Mouse (Mus musculus) spleen, embryonic (tissue): ENCODE results near the gene H2afy2.

Experiments
- CTCF ChIA-PET: fragments of 350-600 bp; sonication (Branson Sonifier 250); formaldehyde crosslinking; loops from one replicate; lab custom pipeline; 2022; lab: Charles Lee

The H2afy2 gene

GRCm38 (mm10) chr10:61729181-61729580, 54.8 kb downstream of the H2afy2 start:
- CTCF ChIA-PET, result no interaction called here

DNA sequence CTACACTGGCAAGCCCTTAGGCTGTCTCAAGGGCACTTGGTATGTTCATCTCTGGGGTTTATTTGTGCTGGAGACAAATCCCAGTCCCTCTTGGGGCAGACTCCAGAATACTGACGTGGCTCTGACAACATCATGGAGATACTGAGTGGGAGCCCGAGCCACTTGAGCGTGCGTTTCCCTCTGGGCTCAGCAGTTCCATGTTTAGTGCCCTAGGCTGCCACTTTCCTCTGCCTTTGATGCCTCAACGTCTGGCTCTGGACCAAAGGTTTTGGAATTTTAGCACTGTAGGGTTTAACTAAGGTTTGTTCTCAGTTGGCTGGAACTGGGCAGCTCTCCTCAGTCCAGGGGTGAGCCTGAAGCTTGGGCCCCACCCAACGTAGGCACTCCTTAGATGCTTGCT, 60.7 kb downstream of the H2afy2 start:
- CTCF ChIA-PET, result no interaction called here

DNA sequence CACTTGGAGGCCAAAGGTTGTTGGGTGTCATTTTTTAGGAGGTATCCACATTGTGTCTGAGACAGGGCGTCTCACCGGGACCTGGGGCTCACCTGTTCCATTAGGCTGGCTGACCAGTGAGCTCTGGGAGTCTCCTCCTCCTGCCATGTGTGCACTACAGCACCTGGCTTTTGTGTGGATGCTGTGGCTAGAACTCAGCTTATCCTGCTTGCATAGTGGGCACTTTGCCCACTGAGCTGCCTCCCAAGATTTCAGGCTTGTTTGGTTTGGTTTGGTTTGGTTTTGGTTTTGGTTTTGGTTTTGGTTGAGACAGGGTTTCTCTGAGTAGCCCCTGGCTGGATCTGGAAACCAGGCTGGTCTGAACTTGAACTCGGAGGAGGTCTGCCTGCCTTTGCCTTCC, 61.7 kb downstream of the H2afy2 start:
- CTCF ChIA-PET, result no interaction called here

- CTCF ChIA-PET, result no interaction called here
Measured at GRCm38 (mm10) chr10:61720331-61720730, 63.6 kb downstream of the H2afy2 start.

GRCm38 (mm10) chr10:61717406-61718296, 66.3 kb downstream of the H2afy2 start:
- CTCF ChIA-PET, result no interaction called here

GRCm38 (mm10) chr10:61715996-61716864, 67.7 kb downstream of the H2afy2 start:
- CTCF ChIA-PET, result no interaction called here

DNA sequence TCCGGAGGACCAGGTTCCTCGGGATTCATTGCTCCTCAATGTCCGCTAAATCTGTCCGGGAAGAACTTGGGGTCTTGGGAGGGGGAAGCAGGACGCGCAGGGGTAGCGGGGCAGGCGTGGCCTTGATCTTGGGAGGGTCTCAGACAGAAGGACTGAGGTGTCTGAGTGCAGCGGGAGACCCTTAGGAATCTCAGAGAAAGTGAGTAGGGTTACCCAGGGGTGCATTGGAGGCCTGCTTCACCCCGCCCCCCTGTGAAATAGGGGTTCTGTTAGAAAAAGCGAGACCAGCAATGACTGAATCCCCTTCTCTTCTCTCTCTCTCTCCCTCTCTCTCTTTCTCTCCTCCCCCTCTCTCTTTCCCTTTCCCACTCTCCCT, 68.5 kb downstream of the H2afy2 start:
- CTCF ChIA-PET, result no interaction called here

GRCm38 (mm10) chr10:61714771-61715461, 69.0 kb downstream of the H2afy2 start, which contains the start of gene Aifm2:
Gene Aifm2 (plus strand): TSS chr10:61715263.
- CTCF ChIA-PET, result no interaction called here

DNA sequence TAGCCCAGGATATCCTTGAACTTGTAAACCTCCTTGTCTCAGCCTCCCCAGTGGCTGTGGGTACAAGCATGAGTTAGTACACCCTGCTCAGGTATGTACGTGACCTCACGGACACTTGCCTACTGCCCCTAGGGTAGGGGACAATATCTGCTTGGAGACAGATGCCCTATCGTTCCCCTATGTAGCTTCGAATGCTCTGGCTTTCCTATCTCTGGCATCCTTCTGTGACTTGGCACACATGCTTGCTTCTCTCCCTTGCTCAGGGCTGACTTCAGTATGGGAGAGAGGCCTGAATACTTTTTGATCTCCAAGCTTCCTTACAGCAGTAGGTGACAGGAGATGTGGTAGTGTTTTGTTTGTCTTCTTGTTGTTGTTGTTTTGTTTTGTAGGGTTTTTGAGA, 69.8 kb downstream of the H2afy2 start:
- CTCF ChIA-PET, result no interaction called here

DNA sequence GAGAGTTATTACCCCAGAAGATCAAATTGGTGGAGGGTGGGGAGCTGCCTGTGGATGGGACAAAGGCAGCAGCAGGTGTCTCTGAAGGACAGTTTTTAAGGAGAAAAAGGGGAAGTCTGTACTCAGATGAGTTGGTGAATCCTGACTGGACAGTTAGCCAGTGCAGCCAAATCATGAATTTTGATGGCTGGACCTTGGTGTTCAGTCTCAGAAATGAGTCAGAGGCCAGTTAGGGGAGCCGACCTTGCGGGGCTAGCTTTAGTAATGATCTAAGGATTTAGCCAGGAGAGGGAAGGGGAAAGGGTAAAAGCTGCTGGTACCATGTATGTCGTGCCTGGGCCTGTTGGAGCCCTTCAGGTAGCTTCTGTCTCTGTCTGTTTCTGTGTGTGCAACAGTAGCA, 70.3 kb downstream of the H2afy2 start:
- CTCF ChIA-PET, result no interaction called here

DNA sequence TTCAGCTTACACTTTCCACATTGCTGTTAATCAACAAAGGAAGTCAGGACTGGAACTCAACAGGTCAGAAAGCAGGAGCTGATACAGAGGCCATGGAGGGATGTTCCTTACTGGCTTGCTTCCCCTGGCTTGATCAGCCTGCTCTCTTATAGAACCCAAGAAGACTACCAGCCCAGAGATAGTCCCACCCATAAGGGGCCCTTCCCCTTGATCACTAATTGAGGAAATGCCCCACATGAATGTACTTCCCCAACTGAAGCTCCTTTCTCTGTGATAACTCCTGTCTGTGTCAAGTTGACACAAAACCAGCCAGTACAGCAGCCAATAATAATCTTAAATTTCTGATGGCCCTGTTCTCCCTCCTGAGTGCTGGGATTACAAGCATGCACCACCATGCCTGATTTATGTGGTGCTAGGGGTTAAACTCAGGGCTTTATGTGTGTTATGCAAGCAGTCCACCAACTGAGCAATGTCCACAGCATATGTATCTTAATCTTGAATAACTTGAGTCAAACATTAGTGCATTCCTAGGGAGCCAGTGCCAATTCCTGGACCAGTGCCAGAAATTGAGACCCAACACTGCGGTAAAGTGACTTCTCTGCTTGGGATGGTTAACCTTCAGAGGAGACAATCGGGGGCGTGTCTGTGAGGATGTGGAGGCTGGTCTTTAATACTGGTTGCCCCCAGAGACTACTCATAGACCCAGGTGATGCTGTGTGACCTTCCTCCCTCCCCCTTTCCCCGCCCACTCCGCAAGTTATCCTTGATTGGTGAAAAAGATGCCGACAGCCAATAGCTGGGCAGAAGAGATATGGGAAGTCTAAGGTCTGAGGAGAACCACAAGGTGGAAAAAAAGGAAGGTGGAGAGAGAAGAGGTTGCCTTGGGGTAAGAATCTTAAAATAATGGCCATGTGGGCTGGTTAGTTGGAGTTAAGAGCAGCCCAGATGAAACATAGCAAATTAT, 77.3 kb downstream of the H2afy2 start:
- CTCF ChIA-PET, result interaction anchor here (0.7 kb wide), 1 partner anchor 1220 kb away, joined by 3 read pairs; no protein-coding TSS in a partner anchor

DNA sequence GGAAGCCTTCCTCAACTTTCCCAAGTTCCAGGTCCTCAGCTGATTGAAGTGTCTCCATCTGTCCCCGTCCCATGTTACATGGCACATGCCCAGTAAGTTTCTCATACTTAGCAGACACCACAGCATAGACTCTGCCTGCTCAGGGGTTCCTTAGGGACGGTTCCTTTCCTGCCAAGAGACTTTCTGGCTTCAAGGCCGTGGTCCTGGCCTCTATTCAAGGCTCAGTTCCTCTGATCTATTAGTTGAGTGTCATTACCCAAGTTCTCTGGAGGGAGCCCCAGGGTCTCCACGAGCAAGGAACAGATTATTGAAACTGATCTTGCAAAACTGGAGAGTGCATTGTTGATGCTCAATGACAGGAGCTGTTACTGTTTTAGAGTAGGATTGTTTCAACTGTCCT, 79.3 kb downstream of the H2afy2 start:
- CTCF ChIA-PET, result no interaction called here

- CTCF ChIA-PET, result interaction anchor here (0.6 kb wide), 2 partner anchors 91 to 222 kb away, joined by 3 to 11 read pairs; no protein-coding TSS in a partner anchor
Measured at GRCm38 (mm10) chr10:61697028-61697427, 86.9 kb downstream of the H2afy2 start.

DNA sequence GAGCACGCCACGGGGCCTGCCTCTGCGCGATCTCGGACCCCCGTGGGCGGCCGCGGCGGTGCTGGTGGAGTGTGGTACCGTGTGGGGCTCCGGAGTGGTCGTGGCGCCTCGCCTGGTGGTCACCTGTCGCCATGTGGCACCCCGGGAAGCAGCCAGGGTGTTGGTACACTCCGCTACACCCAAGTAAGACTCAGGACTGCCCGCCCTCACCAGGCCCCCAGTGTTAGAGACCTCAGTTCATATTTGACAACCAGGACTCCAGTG, 87.5 kb downstream of the H2afy2 start:
- CTCF ChIA-PET, result interaction anchor here (0.6 kb wide), 2 partner anchors 90 to 222 kb away, joined by 3 to 11 read pairs; no protein-coding TSS in a partner anchor

- CTCF ChIA-PET, result interaction anchor here (0.6 kb wide), 1 partner anchor 221 kb away, joined by 11 read pairs; no protein-coding TSS in a partner anchor
Measured at GRCm38 (mm10) chr10:61695703-61696559, 88.0 kb downstream of the H2afy2 start.

- CTCF ChIA-PET, result no interaction called here
Measured at GRCm38 (mm10) chr10:61694870-61695670, 88.9 kb downstream of the H2afy2 start, which contains the start of gene Tysnd1. Gene Tysnd1 (plus strand): TSS chr10:61695514.

GRCm38 (mm10) chr10:61693563-61693962, 90.4 kb downstream of the H2afy2 start:
- CTCF ChIA-PET, result no interaction called here

- CTCF ChIA-PET, result no interaction called here
Measured at GRCm38 (mm10) chr10:61689405-61689804, 94.5 kb downstream of the H2afy2 start.
